Mouse (Mus musculus): Measurements from ENCODE around the gene Olfr992. TPM values are rescaled to one million over a fixed set of nuclear protein-coding genes. Genes with fewer than 3 reads are reported as not detected.

The Olfr992 gene
- polyA plus RNA-seq (2014; fragmentation: Illumina TruSeq; extraction: RNeasy Lipid Tissue Mini Kit (QIAGEN cat#74804); ENCODE audit: low read depth, low replicate concordance): not detected

DNA sequence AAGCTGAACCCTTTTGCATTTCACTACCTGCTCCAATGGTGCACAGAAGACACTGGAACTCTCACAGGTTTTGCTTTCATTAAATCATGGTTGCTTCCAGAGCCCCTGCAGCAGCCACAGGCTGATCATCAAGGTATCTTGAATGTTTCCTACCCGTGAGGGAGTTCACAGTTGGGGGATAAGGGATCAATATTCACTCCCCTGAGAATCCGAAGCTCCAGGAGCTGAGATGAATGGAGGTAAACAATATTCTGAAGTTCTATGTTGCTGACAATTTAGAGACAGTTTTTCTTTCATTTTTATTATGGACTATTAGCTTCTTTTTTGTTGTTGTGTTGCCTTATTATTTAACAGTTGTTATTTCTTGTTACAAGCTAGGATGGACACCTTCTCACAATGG, at the start of gene Olfr992:
Gene Olfr992, minus strand, starts transcription at position 101 of the 400 bp plus-strand sequence.

DNA sequence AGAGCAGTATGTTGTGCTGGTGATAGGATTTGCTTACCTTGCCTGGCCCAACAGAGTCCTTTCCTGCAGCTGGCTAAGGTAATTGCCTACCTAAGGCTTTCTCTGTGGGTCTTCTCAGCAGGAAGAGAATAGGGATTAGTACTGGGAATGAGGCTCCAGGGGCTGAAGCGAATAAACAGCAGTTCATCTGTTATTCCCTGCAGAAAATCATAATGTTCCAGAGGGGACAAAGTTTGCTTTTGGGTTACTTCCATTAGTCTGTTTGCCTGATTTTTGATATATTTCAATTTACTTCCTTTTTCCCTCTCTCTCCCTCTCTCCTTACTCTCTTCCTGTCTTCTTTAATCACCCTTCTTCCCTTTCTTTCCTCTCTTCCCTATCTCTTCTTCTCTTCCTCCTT, 34.3 kb upstream of the Olfr992 start, which contains the start of gene Olfr995:
Gene Olfr995, minus strand, starts transcription at position 101 of the 400 bp plus-strand sequence.

DNA sequence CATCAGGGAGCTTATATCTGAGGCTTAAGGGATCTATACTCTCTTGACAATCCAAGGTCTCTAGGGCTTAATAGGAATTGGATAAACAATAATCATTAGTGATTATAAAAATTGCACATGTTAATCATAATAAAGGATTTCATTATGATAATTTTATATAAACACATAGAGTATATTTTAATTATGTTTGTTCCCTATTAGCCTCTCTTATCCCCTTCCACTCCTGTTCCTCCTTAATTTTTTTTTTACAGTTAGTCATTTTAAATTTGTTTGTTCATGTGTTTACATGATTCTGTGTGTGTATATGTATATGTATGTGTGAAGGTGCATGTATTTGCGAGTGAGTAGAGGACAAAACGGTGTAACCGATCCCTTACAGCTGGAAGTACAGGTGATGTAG, 27.1 kb upstream of the Olfr992 start, which contains the start of gene Olfr994:
Gene Olfr994, minus strand, starts transcription at position 101 of the 400 bp plus-strand sequence.

DNA sequence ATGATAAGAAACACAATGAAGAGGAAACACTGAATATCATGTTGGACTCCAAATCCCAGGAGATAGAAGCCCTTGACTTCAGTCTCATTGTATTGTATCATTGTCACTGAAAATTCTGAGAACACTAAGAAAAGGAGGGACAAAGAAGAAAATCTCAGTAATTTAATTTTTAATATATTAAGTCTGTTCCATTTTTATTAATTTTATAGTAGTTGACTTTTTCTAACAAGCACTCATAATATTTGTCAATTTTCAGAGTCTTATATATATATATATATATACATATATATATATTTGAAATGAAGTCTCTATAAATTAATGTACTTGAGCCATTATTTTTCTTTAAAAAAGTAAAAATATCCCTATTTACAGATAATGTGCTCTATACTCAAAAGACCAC, 5.5 kb upstream of the Olfr992 start, which contains the start of gene Olfr993:
Gene Olfr993, minus strand, starts transcription at position 101 of the 400 bp plus-strand sequence.

DNA sequence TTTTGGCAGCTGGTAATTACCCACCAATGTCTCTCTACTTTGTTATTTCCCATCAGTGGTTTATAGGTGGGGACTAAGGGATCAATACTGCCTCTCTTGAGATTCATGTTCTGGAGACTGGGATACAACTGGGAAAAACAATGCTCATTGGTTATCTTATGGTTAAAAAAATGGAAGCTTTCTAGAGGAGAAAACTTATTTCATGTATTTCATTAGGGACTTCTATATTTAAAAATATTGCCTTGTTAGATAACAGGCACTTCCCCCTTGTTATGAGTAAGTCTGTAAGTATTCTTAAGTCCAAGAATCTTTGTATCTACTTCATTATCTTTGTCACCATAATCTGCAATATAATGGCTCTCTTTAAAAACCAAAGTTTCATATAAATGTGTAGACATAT, 46.1 kb downstream of the Olfr992 start, which contains the start of gene Olfr988:
Gene Olfr988, minus strand, starts transcription at position 101 of the 400 bp plus-strand sequence.

Other genes with a start within 250 kb of the Olfr992 start
- gene Lrrc55, start 212.3 kb downstream of the Olfr992 start, polyA plus RNA-seq (2014; fragmentation: Illumina TruSeq; extraction: RNeasy Lipid Tissue Mini Kit (QIAGEN cat#74804); ENCODE audit: low read depth, low replicate concordance): 60.4 TPM
- not detected for gene Olfr987, start 70.2 kb downstream of the Olfr992 start, polyA plus RNA-seq (2014; fragmentation: Illumina TruSeq; extraction: RNeasy Lipid Tissue Mini Kit (QIAGEN cat#74804); ENCODE audit: low read depth, low replicate concordance)
- gene Olfr988, start 46.2 kb downstream of the Olfr992 start, polyA plus RNA-seq (2014; fragmentation: Illumina TruSeq; extraction: RNeasy Lipid Tissue Mini Kit (QIAGEN cat#74804); ENCODE audit: low read depth, low replicate concordance): not detected
- not detected for gene Olfr993, start 5.4 kb upstream of the Olfr992 start, polyA plus RNA-seq (2014; fragmentation: Illumina TruSeq; extraction: RNeasy Lipid Tissue Mini Kit (QIAGEN cat#74804); ENCODE audit: low read depth, low replicate concordance)
- gene Olfr994, start 27.0 kb upstream of the Olfr992 start, polyA plus RNA-seq (2014; fragmentation: Illumina TruSeq; extraction: RNeasy Lipid Tissue Mini Kit (QIAGEN cat#74804); ENCODE audit: low read depth, low replicate concordance): not detected
- not detected for gene Olfr995, start 34.2 kb upstream of the Olfr992 start, polyA plus RNA-seq (2014; fragmentation: Illumina TruSeq; extraction: RNeasy Lipid Tissue Mini Kit (QIAGEN cat#74804); ENCODE audit: low read depth, low replicate concordance)
- 0.64 TPM for gene 4833423E24Rik, start 109.6 kb upstream of the Olfr992 start, polyA plus RNA-seq (2014; fragmentation: Illumina TruSeq; extraction: RNeasy Lipid Tissue Mini Kit (QIAGEN cat#74804); ENCODE audit: low read depth, low replicate concordance)
- not detected for gene Olfr996, start 169.7 kb upstream of the Olfr992 start, polyA plus RNA-seq (2014; fragmentation: Illumina TruSeq; extraction: RNeasy Lipid Tissue Mini Kit (QIAGEN cat#74804); ENCODE audit: low read depth, low replicate concordance)
- gene Olfr998, start 179.5 kb upstream of the Olfr992 start, polyA plus RNA-seq (2014; fragmentation: Illumina TruSeq; extraction: RNeasy Lipid Tissue Mini Kit (QIAGEN cat#74804); ENCODE audit: low read depth, low replicate concordance): not detected
- not detected for gene Olfr1000, start 202.4 kb upstream of the Olfr992 start, polyA plus RNA-seq (2014; fragmentation: Illumina TruSeq; extraction: RNeasy Lipid Tissue Mini Kit (QIAGEN cat#74804); ENCODE audit: low read depth, low replicate concordance)
- not detected for gene Olfr1002, start 241.2 kb upstream of the Olfr992 start, polyA plus RNA-seq (2014; fragmentation: Illumina TruSeq; extraction: RNeasy Lipid Tissue Mini Kit (QIAGEN cat#74804); ENCODE audit: low read depth, low replicate concordance)